Mouse (Mus musculus): ENCODE measurements at regions not wholly inside any gene's neighbourhood (a gene's known extent, or its start where the extent isn't known, plus 50 kb on each side); places are given as distances from the start of the nearest gene placed in this dataset.
A peak's percentile ranks its signal among the peaks of the same experiment; 100 is the strongest.
"Not testable (repeated sequence)": the region's sequence is repeated elsewhere in the genome, so short reads cannot be mapped to it uniquely, and the experiment has no call there.

DNA sequence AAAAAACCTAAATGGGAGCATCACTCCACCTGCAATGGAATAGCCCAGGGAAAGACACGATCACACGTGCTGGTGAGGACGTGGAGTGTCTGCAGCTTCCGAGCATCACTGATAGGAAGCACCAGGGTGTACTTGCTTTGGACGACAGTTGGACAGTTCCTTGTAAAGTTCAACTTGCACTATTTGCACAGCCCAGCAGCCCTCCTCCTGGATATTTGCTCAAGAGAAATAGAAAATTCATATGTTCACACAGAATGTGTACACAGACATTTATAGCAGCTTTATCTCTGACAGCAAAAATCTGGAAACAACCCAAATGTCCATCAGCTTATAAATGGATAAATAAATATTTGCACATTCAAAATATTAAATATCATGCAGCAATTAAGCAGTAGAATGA lies 111.7 kb downstream of the Prl2c3 start:
- not testable (repeated sequence) for DNase-seq (ENCODE audit: low spot score); H3K36me3 ChIP-seq (replicated peaks; ENCODE audit: control insufficient read depth, insufficient read depth, low read depth, low read length); H3K4me1 ChIP-seq (ENCODE audit: control insufficient read depth, insufficient read depth, low read length); H3K4me3 ChIP-seq (ENCODE audit: low read depth, low read length); H3K4me2 ChIP-seq (ENCODE audit: low read depth, low read length); ATAC-seq (replicated peaks; ENCODE audit: insufficient number of reproducible peaks, low FRiP score, low TSS enrichment, low read depth); H3K27me3 ChIP-seq (ENCODE audit: control insufficient read depth, insufficient read depth, low read length); H3K9ac ChIP-seq (replicated peaks; ENCODE audit: low read length); H3K9me3 ChIP-seq (replicated peaks; ENCODE audit: control insufficient read depth, low read length); H3K27ac ChIP-seq (replicated peaks; ENCODE audit: low read depth, low read length)
- 60% methylated on average over 1 of the region's 5 CpGs for WGBS

DNA sequence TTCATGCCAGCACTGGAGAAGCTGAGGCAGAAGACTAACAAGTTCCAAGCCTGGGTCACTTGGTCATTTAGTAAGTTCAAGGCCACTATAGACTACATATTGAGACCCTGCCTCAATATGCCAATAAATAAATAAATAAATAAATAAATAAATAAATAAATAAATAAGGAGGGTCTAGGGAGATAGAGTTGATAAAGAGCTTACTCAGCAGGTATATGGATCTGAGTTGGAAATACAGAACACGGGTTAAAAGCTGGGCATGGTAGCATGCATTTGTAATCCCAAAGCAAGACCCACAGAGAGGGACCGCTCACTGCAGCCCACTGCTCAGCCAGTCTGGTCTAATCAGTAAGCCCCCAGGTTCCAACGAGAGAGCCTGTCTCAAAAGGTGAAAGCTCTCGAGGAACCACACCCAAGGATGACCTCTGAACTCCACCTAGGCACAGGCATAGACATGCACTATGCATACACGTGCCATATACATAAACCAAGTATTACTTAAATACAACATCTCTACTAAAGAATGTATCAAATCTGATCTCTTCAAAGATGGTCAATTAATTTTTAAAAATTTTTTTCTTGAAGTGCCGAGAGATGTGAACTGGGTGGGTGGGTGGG lies 115.4 kb downstream of the Ero1lb start:
- not testable (repeated sequence) for H3K4me1 ChIP-seq (ENCODE audit: control insufficient read depth, insufficient read depth, low read length); H3K27ac ChIP-seq (replicated peaks; ENCODE audit: low read depth, low read length); H3K4me3 ChIP-seq (ENCODE audit: low read depth, low read length); H3K27me3 ChIP-seq (ENCODE audit: control insufficient read depth, insufficient read depth, low read length); H3K4me2 ChIP-seq (ENCODE audit: low read depth, low read length); H3K9me3 ChIP-seq (replicated peaks; ENCODE audit: control insufficient read depth, low read length); DNase-seq (ENCODE audit: low spot score); H3K36me3 ChIP-seq (replicated peaks; ENCODE audit: control insufficient read depth, insufficient read depth, low read depth, low read length); H3K9ac ChIP-seq (replicated peaks; ENCODE audit: low read length)
- ATAC-seq (replicated peaks; ENCODE audit: insufficient number of reproducible peaks, low FRiP score, low TSS enrichment, low read depth) = peak; percentile 65
- WGBS = 73% methylated on average over 4 of the region's 6 CpGs

DNA sequence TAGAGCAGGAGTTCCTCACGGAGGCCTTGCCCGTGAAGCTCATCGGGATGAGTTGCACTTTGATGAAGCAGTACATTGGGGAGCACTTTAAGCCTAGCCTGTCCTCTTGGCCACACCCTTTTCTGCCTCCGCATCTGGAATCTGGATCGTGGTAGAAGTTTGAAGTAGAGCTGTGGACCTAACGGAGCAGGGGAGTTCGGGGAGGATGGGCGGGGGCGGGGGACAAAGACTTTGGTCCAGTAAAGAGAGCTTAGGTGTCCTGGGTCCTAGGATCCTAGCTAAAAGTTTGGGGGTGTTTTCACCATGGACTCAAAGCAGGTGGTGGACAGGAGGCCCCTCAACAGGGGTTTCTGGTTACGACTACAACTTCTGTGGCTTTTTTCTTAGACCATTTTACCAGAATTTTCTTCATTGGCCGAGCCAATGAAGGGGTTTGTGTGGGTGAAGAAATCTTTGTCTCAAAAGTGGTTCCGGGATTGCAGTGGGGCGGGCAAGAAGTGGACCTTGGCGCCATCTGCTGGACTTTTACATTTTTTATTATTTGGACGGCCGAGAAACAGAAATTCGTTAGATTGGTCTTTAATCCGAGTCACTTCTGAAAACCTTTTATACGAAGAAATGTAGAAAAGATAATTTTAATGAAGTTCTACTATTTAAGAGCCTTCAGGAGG lies 114.7 kb downstream of the Ero1lb start:
- not testable (repeated sequence) for H3K4me1 ChIP-seq (ENCODE audit: control insufficient read depth, insufficient read depth, low read length); H3K36me3 ChIP-seq (replicated peaks; ENCODE audit: control insufficient read depth, insufficient read depth, low read depth, low read length); H3K27me3 ChIP-seq (ENCODE audit: control insufficient read depth, insufficient read depth, low read length); H3K4me3 ChIP-seq (ENCODE audit: low read depth, low read length); H3K9me3 ChIP-seq (replicated peaks; ENCODE audit: control insufficient read depth, low read length); H3K27ac ChIP-seq (replicated peaks; ENCODE audit: low read depth, low read length); H3K4me2 ChIP-seq (ENCODE audit: low read depth, low read length)
- H3K9ac ChIP-seq (replicated peaks; ENCODE audit: low read length) = peak overlapping the region; percentile 25; the same call in 1 of the 2 replicates
- DNase-seq (ENCODE audit: low spot score) (peak; percentile 76), ATAC-seq (replicated peaks; ENCODE audit: insufficient number of reproducible peaks, low FRiP score, low TSS enrichment, low read depth) (peak; percentile 71)
- 15% methylated on average over 19 of the region's 19 CpGs for WGBS

DNA sequence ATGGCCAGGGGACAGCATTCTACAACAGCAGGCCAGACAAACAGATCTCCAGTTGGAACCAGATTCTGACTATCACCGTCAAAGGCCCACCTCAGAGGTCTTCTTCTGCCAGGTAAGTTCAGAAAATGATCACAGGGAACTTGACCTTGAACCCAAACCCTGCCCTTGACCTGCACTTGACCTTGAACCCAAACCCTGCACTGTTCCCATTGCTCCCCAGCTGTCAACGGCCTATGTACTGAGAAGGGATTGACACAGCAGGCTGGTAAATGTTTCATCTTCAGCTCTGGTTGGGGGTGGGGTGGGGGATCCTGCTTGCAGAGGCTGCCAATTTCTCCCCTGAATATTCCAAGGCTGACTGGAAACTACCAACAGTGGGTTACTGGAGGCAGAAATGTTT lies 111.7 kb downstream of the Ero1lb start:
- no peak overlapping the region for H3K9ac ChIP-seq (replicated peaks; ENCODE audit: low read length)
- ATAC-seq (replicated peaks; ENCODE audit: insufficient number of reproducible peaks, low FRiP score, low TSS enrichment, low read depth) (no peak), DNase-seq (ENCODE audit: low spot score) (no peak)
- no peak overlapping the region for H3K4me2 ChIP-seq (ENCODE audit: low read depth, low read length)
- no peaks in the 10 kb centered on the region for H3K36me3 ChIP-seq (replicated peaks; ENCODE audit: control insufficient read depth, insufficient read depth, low read depth, low read length)
- WGBS = 76% methylated on average over 2 of the region's 2 CpGs
- no peak overlapping the region for H3K27ac ChIP-seq (replicated peaks; ENCODE audit: low read depth, low read length)
- H3K4me1 ChIP-seq (ENCODE audit: control insufficient read depth, insufficient read depth, low read length) = no peaks in the 10 kb centered on the region
- no peaks in the 10 kb centered on the region for H3K9me3 ChIP-seq (replicated peaks; ENCODE audit: control insufficient read depth, low read length)
- H3K27me3 ChIP-seq (ENCODE audit: control insufficient read depth, insufficient read depth, low read length) = no peaks in the 10 kb centered on the region
- no peak overlapping the region for H3K4me3 ChIP-seq (ENCODE audit: low read depth, low read length)

DNA sequence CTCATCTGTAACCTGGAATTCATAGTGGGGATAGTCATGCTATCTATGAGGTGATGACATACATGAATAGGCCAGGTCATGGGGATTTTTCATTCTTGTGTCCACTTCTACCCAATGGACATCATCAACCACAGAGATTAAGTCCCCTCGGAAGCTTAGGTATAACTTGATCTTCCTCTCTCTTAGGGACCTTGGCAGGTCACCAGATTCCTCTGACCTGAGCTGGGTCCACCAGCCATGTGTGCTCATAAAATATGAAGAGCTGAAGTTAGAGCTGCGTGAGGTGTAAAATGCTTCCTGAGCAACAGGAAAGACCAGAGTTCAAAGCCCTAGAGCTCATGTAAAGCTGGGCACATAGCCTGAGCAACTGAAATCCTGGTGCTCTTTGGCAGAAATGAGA lies 105.3 kb downstream of the Ero1lb start:
- not testable (repeated sequence) for H3K27ac ChIP-seq (replicated peaks; ENCODE audit: low read depth, low read length); H3K9ac ChIP-seq (replicated peaks; ENCODE audit: low read length); H3K4me2 ChIP-seq (ENCODE audit: low read depth, low read length); DNase-seq (ENCODE audit: low spot score); H3K27me3 ChIP-seq (ENCODE audit: control insufficient read depth, insufficient read depth, low read length); H3K4me1 ChIP-seq (ENCODE audit: control insufficient read depth, insufficient read depth, low read length); H3K36me3 ChIP-seq (replicated peaks; ENCODE audit: control insufficient read depth, insufficient read depth, low read depth, low read length); H3K9me3 ChIP-seq (replicated peaks; ENCODE audit: control insufficient read depth, low read length); ATAC-seq (replicated peaks; ENCODE audit: insufficient number of reproducible peaks, low FRiP score, low TSS enrichment, low read depth); H3K4me3 ChIP-seq (ENCODE audit: low read depth, low read length)
- WGBS = 85% methylated on average over 2 of the region's 2 CpGs

DNA sequence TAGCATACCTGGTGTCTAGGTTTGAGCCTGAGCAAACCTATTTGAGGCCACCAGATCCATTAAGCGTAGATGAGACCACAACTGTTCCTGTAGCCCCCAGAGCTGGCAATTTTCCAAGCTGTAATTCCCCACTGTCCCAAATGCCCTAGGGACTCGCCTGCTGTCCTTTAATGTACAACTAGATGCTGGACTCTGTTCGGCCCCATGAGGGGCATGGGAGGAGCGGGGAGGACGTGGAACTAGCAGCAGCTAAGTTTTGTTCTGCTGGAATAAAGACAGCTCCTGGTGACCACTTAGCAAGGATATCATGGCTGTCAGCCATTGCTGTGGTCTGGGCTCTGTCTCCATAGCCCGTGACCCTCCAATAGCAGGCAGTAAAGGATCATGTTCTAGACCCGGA lies 103.1 kb downstream of the Ero1lb start:
- not testable (repeated sequence) for H3K9ac ChIP-seq (replicated peaks; ENCODE audit: low read length); H3K9me3 ChIP-seq (replicated peaks; ENCODE audit: control insufficient read depth, low read length); DNase-seq (ENCODE audit: low spot score); H3K27ac ChIP-seq (replicated peaks; ENCODE audit: low read depth, low read length); ATAC-seq (replicated peaks; ENCODE audit: insufficient number of reproducible peaks, low FRiP score, low TSS enrichment, low read depth); H3K27me3 ChIP-seq (ENCODE audit: control insufficient read depth, insufficient read depth, low read length); H3K4me2 ChIP-seq (ENCODE audit: low read depth, low read length); H3K4me3 ChIP-seq (ENCODE audit: low read depth, low read length); H3K4me1 ChIP-seq (ENCODE audit: control insufficient read depth, insufficient read depth, low read length); H3K36me3 ChIP-seq (replicated peaks; ENCODE audit: control insufficient read depth, insufficient read depth, low read depth, low read length)
- no CpG with 5 or more reads among the region's 7 CpGs for WGBS

DNA sequence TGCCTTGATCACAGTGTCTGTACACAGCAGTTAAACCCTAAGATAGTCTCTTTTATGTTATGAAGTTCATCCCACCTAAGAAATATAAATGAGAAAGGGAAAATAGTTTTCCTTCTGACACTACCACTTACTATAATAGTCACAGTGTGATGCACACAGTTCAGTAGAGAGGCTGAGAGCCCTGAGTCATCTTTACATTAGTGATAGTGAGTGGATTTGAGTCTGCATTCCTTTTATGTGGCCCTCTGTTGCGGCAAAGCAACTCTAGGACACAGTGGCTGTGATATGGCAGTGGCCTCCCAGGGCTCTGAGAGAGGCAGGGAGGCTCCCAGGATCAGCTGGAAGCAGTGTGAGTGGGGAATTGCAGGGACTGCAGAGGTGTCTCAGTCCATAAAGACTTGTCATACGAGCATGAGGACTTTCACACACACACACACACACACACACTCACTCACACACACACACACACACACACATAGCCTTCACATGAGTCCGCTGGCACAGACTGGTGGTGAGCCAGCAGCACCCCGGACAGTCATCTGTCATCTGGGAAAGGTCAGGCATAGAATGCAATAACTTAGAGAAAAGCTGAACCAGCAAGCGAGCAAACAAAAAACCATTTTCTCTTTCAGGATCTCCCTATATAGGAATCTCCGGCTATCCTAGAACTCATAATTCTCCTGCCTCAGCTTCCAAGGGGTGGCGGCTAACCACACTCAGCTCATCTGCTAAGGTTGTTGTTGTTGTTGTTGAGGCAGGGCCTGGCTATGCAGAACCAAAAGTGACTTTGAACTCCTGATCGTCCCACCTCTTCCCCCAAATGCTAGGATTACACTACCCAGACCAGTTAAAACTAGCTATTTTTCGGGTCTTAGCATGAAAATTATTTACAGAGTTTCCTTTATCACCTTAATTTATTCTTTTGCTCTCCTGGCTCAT lies 102.3 kb downstream of the Ero1lb start:
- not testable (repeated sequence) for DNase-seq (ENCODE audit: low spot score); H3K9me3 ChIP-seq (replicated peaks; ENCODE audit: control insufficient read depth, low read length); H3K4me3 ChIP-seq (ENCODE audit: low read depth, low read length); ATAC-seq (replicated peaks; ENCODE audit: insufficient number of reproducible peaks, low FRiP score, low TSS enrichment, low read depth); H3K4me2 ChIP-seq (ENCODE audit: low read depth, low read length); H3K9ac ChIP-seq (replicated peaks; ENCODE audit: low read length); H3K4me1 ChIP-seq (ENCODE audit: control insufficient read depth, insufficient read depth, low read length); H3K27me3 ChIP-seq (ENCODE audit: control insufficient read depth, insufficient read depth, low read length); H3K36me3 ChIP-seq (replicated peaks; ENCODE audit: control insufficient read depth, insufficient read depth, low read depth, low read length); H3K27ac ChIP-seq (replicated peaks; ENCODE audit: low read depth, low read length)
- 77% methylated on average over 9 of the region's 9 CpGs for WGBS

DNA sequence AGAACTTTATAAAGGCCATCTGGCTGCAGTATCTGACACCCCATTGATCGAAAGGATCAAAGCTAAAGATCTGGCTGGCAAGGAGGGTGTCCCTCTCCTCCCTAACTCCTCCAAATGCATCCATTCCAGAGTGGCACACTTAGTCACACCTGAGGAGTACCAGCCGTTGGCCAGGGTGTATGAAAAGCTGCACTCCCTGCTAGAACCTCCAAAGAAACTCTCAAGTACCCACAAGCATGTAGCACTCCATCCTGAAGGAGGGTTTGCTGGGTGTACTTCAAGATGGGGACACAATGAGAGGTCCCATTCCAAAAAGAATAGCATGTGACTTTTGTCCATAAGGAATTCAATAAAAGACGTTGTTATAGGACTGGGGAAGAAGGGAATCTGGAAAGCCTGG lies 100.4 kb downstream of the Ero1lb start:
- H3K27me3 ChIP-seq (ENCODE audit: control insufficient read depth, insufficient read depth, low read length); H3K9ac ChIP-seq (replicated peaks; ENCODE audit: low read length); ATAC-seq (replicated peaks; ENCODE audit: insufficient number of reproducible peaks, low FRiP score, low TSS enrichment, low read depth); DNase-seq (ENCODE audit: low spot score); H3K4me3 ChIP-seq (ENCODE audit: low read depth, low read length); H3K9me3 ChIP-seq (replicated peaks; ENCODE audit: control insufficient read depth, low read length); H3K27ac ChIP-seq (replicated peaks; ENCODE audit: low read depth, low read length); H3K4me1 ChIP-seq (ENCODE audit: control insufficient read depth, insufficient read depth, low read length); H3K36me3 ChIP-seq (replicated peaks; ENCODE audit: control insufficient read depth, insufficient read depth, low read depth, low read length); H3K4me2 ChIP-seq (ENCODE audit: low read depth, low read length): not testable (repeated sequence)
- WGBS = 72% methylated on average over 3 of the region's 3 CpGs
